Mouse (Mus musculus) adrenal gland, adult 18-20 months (tissue): ENCODE results near the gene Zfp605. TPM values are rescaled to one million over a fixed set of nuclear protein-coding genes. Genes with fewer than 3 reads are reported as not detected.
"Not testable (repeated sequence)": the region's sequence is repeated elsewhere in the genome, so short reads cannot be mapped to it uniquely, and the experiment has no call there.

ENCODE experiments used
- DNase-seq, 2 experiments: peaks; one replicate each; pipeline ENCODE4 v3.0.0; 2021 to 2022; ENCODE audit warnings: low spot score in 2 of 2
- total RNA-seq, 2 experiments: library from RNA; stranded (reverse); gene quantifications; 1 replicate in 1 of 2; 2 replicates in 1 of 2; pipeline ENCODE4 v1.2.3; 2021

Zfp605 gene
- total RNA-seq, 2 experiments from 2014 or later: 6.0 to 6.2 TPM

- peak; percentile 40 to 41 for DNase-seq
Measured at GRCm38 (mm10) chr5:110106901-110107564, 2.9 kb upstream of the Zfp605 start.

GRCm38 (mm10) chr5:110107581-110108304, 2.1 kb upstream of the Zfp605 start, which contains the start of gene Gtpbp6:
Gene Gtpbp6 (minus strand): TSS chr5:110108197.
- DNase-seq: peak; percentile 87 to 89

GRCm38 (mm10) chr5:110108305-110108628, 1.6 kb upstream of the Zfp605 start:
- no peak for DNase-seq

GRCm38 (mm10) chr5:110122380-110122779, 12.5 kb downstream of the Zfp605 start:
- not testable (repeated sequence) for DNase-seq

GRCm38 (mm10) chr5:110135293-110136086, 25.6 kb downstream of the Zfp605 start, which contains the start of gene Chfr:
Gene Chfr (plus strand): TSS chr5:110135842.
- peak; percentile 97 to 98 for DNase-seq

GRCm38 (mm10) chr5:110136087-110136464, 26.2 kb downstream of the Zfp605 start:
- no peak for DNase-seq

- no peak for DNase-seq
Measured at GRCm38 (mm10) chr5:110137816-110138215, 27.9 kb downstream of the Zfp605 start.

- no peak for DNase-seq
Measured at GRCm38 (mm10) chr5:110139325-110139724, 29.4 kb downstream of the Zfp605 start.

- DNase-seq: no peak
Measured at GRCm38 (mm10) chr5:110140424-110140823, 30.5 kb downstream of the Zfp605 start.

GRCm38 (mm10) chr5:110142309-110142708, 32.4 kb downstream of the Zfp605 start:
- peak in 1 of 2 experiments; percentile 22 for DNase-seq

GRCm38 (mm10) chr5:110143007-110143406, 33.1 kb downstream of the Zfp605 start:
- no peak for DNase-seq

- DNase-seq: no peak
Measured at GRCm38 (mm10) chr5:110169374-110169773, 59.5 kb downstream of the Zfp605 start.

GRCm38 (mm10) chr5:110176362-110177020, 66.6 kb downstream of the Zfp605 start, which contains the start of gene Golga3:
Gene Golga3 (plus strand): TSS chr5:110176701.
- DNase-seq: peak; percentile 83 to 86

GRCm38 (mm10) chr5:110177021-110177420, 67.1 kb downstream of the Zfp605 start:
- no peak for DNase-seq

- DNase-seq: no peak
Measured at GRCm38 (mm10) chr5:110178628-110179027, 68.7 kb downstream of the Zfp605 start.

Other genes with a start within 250 kb of the Zfp605 start
- 10 to 100 TPM in 1 of 2 experiments, 1 to 10 TPM in 1; 8.5 to 11.7 TPM for gene Gm15446, start 186.7 kb upstream of the Zfp605 start, total RNA-seq
- gene Zfp932, start 113.6 kb upstream of the Zfp605 start, total RNA-seq: 10 to 100 TPM; 19.0 to 19.9 TPM
- gene Gm17655, start 37.6 kb upstream of the Zfp605 start, total RNA-seq: 1 to 10 TPM; 4.7 to 7.6 TPM
- under 1 TPM; 0.30 to 0.70 TPM for gene Gm35315, start 15.7 kb upstream of the Zfp605 start, total RNA-seq
- under 1 TPM in 1 of 2 experiments, not detected in 1; 0.19 TPM for gene Plcxd1, start 10.1 kb upstream of the Zfp605 start, total RNA-seq
- gene Gtpbp6, start 1.9 kb upstream of the Zfp605 start, total RNA-seq: 10 to 100 TPM; 69.9 to 71.0 TPM
- 10 to 100 TPM; 20.3 to 31.9 TPM for gene Chfr, start 25.8 kb downstream of the Zfp605 start, total RNA-seq
- 10 to 100 TPM; 34.6 to 40.7 TPM for gene Golga3, start 66.6 kb downstream of the Zfp605 start, total RNA-seq
- gene Ankle2, start 120.9 kb downstream of the Zfp605 start, total RNA-seq: 10 to 100 TPM; 36.1 to 37.4 TPM
- gene Pgam5, start 159.8 kb downstream of the Zfp605 start, total RNA-seq: 10 to 100 TPM; 45.2 to 49.5 TPM
- 10 to 100 TPM; 10.4 to 14.3 TPM for gene Pxmp2, start 176.1 kb downstream of the Zfp605 start, total RNA-seq
- gene Pole, start 176.2 kb downstream of the Zfp605 start, total RNA-seq: 1 to 10 TPM in 1 of 2 experiments, under 1 TPM in 1; 0.90 to 1.1 TPM
- under 1 TPM; 0.54 to 0.80 TPM for gene P2rx2, start 233.1 kb downstream of the Zfp605 start, total RNA-seq
- gene Lrcol1, start 234.6 kb downstream of the Zfp605 start, total RNA-seq: not detected